Mouse (Mus musculus) CH12.LX (cell line): Measurements from ENCODE around the gene Uap1. TPM values are rescaled to one million over a fixed set of nuclear protein-coding genes. Genes with fewer than 3 reads are reported as not detected.

Experiments
- DNase-seq: peaks from one replicate; pipeline ENCODE4 v3.0.0-alpha.2; 2013; ENCODE audit errors: extremely low read depth
- H3K27ac ChIP-seq: 2 replicates; pipeline ENCODE4 v1.5.1; 2012; ENCODE audit warnings: low read depth, mild to moderate bottlenecking, control low read depth, moderate library complexity; ENCODE audit not compliant: insufficient read depth
- H3K27me3 ChIP-seq: replicated peaks from 2 replicates; pipeline ENCODE3; 2012; ENCODE audit warnings: inconsistent platforms
- H3K36me3 ChIP-seq, 2 experiments: replicated peaks in 1 of 2; 2 replicates each; pipeline versions ENCODE3 to v1.6.1; 2012; ENCODE audit warnings: inconsistent platforms in 1 of 2, low read length in 1 of 2, mild to moderate bottlenecking in 1 of 2, mixed read lengths in 1 of 2, moderate library complexity in 1 of 2; ENCODE audit not compliant: control insufficient read depth in 1 of 2, insufficient read depth in 1 of 2
- H3K4me1 ChIP-seq, 2 experiments: 2 replicates each; pipeline ENCODE4 v1.6.1; 2012; ENCODE audit warnings: inconsistent platforms in 1 of 2, moderate library complexity in 1 of 2; ENCODE audit not compliant: insufficient read depth in 2 of 2, control insufficient read depth in 1 of 2
- H3K4me2 ChIP-seq: 2 replicates; pipeline ENCODE4 v1.6.1; 2012; ENCODE audit warnings: low read depth, mild to moderate bottlenecking, control low read depth; ENCODE audit not compliant: poor library complexity, insufficient read depth, severe bottlenecking
- H3K4me3 ChIP-seq, 3 experiments: fragments of 150-350 bp in 1 of 3; sonication (generic) in 1 of 3; replicated peaks in 1 of 3; 2 replicates each; pipeline versions ENCODE3 to v1.5.1; 2011 to 2012; ENCODE audit warnings: low read depth in 2 of 3, low read length in 2 of 3, mild to moderate bottlenecking in 2 of 3, moderate library complexity in 2 of 3, control low read depth in 1 of 3, improper control_type of control experiment in 1 of 3, inconsistent platforms in 1 of 3, mixed read lengths in 1 of 3; ENCODE audit not compliant: poor library complexity in 1 of 3
- H3K79me2 ChIP-seq: replicated peaks from 2 replicates; pipeline ENCODE4 v1.6.1; 2012; ENCODE audit warnings: mild to moderate bottlenecking, moderate library complexity; ENCODE audit not compliant: control insufficient read depth, poor library complexity, insufficient read depth, severe bottlenecking; ENCODE audit errors: extremely low read depth
- H3K9ac ChIP-seq: 2 replicates; pipeline ENCODE4 v1.6.1; 2012; ENCODE audit warnings: low read depth, mild to moderate bottlenecking, control low read depth, moderate library complexity; ENCODE audit not compliant: insufficient read depth
- H3K9me3 ChIP-seq: replicated peaks from 2 replicates; pipeline ENCODE3; 2012; ENCODE audit warnings: low read length, inconsistent platforms, mixed read lengths
- BHLHE40 ChIP-seq: IDR thresholded peaks from 2 replicates; pipeline ENCODE4 v1.6.1; 2011; ENCODE audit warnings: mild to moderate bottlenecking, low read depth, low read length, improper control_type of control experiment
- CHD1 ChIP-seq: IDR thresholded peaks from 2 replicates; pipeline ENCODE4 v1.6.1; 2012; ENCODE audit warnings: low read depth, low read length, improper control_type of control experiment, inconsistent platforms
- CTCF ChIP-seq, 2 experiments: IDR thresholded peaks in 1 of 2; conservative IDR thresholded peaks in 1 of 2; 2 replicates each; pipeline ENCODE4 v1.5.1; 2011 to 2012; ENCODE audit warnings: low read depth in 2 of 2, low read length in 2 of 2, improper control_type of control experiment in 1 of 2, inconsistent platforms in 1 of 2, mild to moderate bottlenecking in 1 of 2, moderate library complexity in 1 of 2
- E2F4 ChIP-seq: IDR thresholded peaks from 2 replicates; pipeline ENCODE4 v1.6.1; 2011; ENCODE audit warnings: low read depth, low read length, improper control_type of control experiment; ENCODE audit not compliant: insufficient replicate concordance
- ETS1 ChIP-seq: conservative IDR thresholded peaks from 2 replicates; pipeline ENCODE4 v1.6.1; 2012; ENCODE audit warnings: low read depth, mild to moderate bottlenecking, inconsistent platforms, low read length, improper control_type of control experiment, moderate library complexity
- GABPA ChIP-seq: IDR thresholded peaks from 2 replicates; pipeline ENCODE4 v1.6.1; 2012; ENCODE audit warnings: low read depth, low read length, improper control_type of control experiment, inconsistent platforms; ENCODE audit not compliant: insufficient replicate concordance
- JUN ChIP-seq: IDR thresholded peaks from 2 replicates; pipeline ENCODE4 v1.6.1; 2011; ENCODE audit warnings: low read depth, mild to moderate bottlenecking, low read length, improper control_type of control experiment, moderate library complexity; ENCODE audit not compliant: insufficient read depth
- JUND ChIP-seq: conservative IDR thresholded peaks from 2 replicates; pipeline ENCODE4 v1.6.1; 2011; ENCODE audit warnings: low read depth, low read length, improper control_type of control experiment
- KAT2A ChIP-seq: IDR thresholded peaks from 2 replicates; pipeline ENCODE4 v1.6.1; 2012; ENCODE audit warnings: low read length, improper control_type of control experiment, inconsistent platforms; ENCODE audit not compliant: insufficient replicate concordance
- MAFK ChIP-seq: IDR thresholded peaks from 2 replicates; pipeline ENCODE4 v1.6.1; 2011; ENCODE audit warnings: low read length, improper control_type of control experiment; ENCODE audit not compliant: insufficient replicate concordance
- MEF2A ChIP-seq: IDR thresholded peaks from 2 replicates; pipeline ENCODE4 v1.6.1; 2014; ENCODE audit warnings: low read depth, mild to moderate bottlenecking, inconsistent platforms, low read length, improper control_type of control experiment, borderline replicate concordance
- MXI1 ChIP-seq: IDR thresholded peaks from 2 replicates; pipeline ENCODE4 v1.6.1; 2011; ENCODE audit warnings: mild to moderate bottlenecking, low read depth, low read length, improper control_type of control experiment
- NELFE ChIP-seq: IDR thresholded peaks from 2 replicates; pipeline ENCODE4 v1.6.1; 2011; ENCODE audit warnings: low read depth, low read length, improper control_type of control experiment
- NRF1 ChIP-seq: IDR thresholded peaks from 2 replicates; pipeline ENCODE4 v1.6.1; 2014; ENCODE audit warnings: low read depth, mild to moderate bottlenecking, inconsistent platforms, low read length, improper control_type of control experiment, moderate library complexity
- PAX5 ChIP-seq: IDR thresholded peaks from 2 replicates; pipeline ENCODE4 v1.6.1; 2012; ENCODE audit warnings: low read length, inconsistent platforms, mixed read lengths
- POLR2A ChIP-seq: IDR thresholded peaks from 2 replicates; pipeline ENCODE4 v1.6.1; 2011; ENCODE audit warnings: low read depth, mild to moderate bottlenecking, improper control_type of control experiment, low read length
- RAD21 ChIP-seq: IDR thresholded peaks from 2 replicates; pipeline ENCODE4 v1.6.1; 2011; ENCODE audit warnings: low read depth, mild to moderate bottlenecking, low read length, improper control_type of control experiment, moderate library complexity
- SMC3 ChIP-seq: IDR thresholded peaks from 2 replicates; pipeline ENCODE4 v1.6.1; 2011; ENCODE audit warnings: low read depth, low read length, improper control_type of control experiment
- TBP ChIP-seq: conservative IDR thresholded peaks from 2 replicates; pipeline ENCODE4 v1.6.1; 2011; ENCODE audit warnings: low read depth, low read length, improper control_type of control experiment
- TCF12 ChIP-seq: IDR thresholded peaks from 2 replicates; pipeline ENCODE4 v1.6.1; 2014; ENCODE audit warnings: low read depth, mild to moderate bottlenecking, inconsistent platforms, low read length, improper control_type of control experiment
- ZC3H11A ChIP-seq: IDR thresholded peaks from 2 replicates; pipeline ENCODE4 v1.6.1; 2012; ENCODE audit warnings: low read depth, mild to moderate bottlenecking, inconsistent platforms, low read length, improper control_type of control experiment
- dilution Hi-C: fragments of 300-500 bp; cut with MboI; formaldehyde crosslinking; loops from 2 replicates; pipeline ENCODE4 v1.14.3; 2020; ENCODE audit warnings: low sequenced_read_pairs; ENCODE audit not compliant: extremely low pct_unique_long_range_greater_than_20kb, extremely low pct_ligation_motif_present
- in situ Hi-C: fragments of 300-500 bp; cut with MboI; formaldehyde crosslinking; loops from 3 replicates; pipeline ENCODE4 v1.14.3; 2019; ENCODE audit warnings: low sequenced_read_pairs, low pct_ligation_motif_present, low pct_unique_long_range_greater_than_20kb, mixed read lengths
- polyA plus RNA-seq: library from polyadenylated mRNA; unstranded; fragments of >175 nt; gene quantifications from 2 replicates; pipeline ENCODE4 v1.2.1, GENCODE M21; 2012; ENCODE audit warnings: low read depth; ENCODE audit not compliant: insufficient read length
- total RNA-seq, 2 experiments: library from RNA; depleted of rRNA; stranded (reverse); fragments of 300-350 nt in 1 of 2; fragments of >200 nt in 1 of 2; gene quantifications; 2 replicates each; pipeline ENCODE4 v1.2.3; 2012 to 2014

The Uap1 gene
- total and polyA plus RNA-seq, 3 experiments, result 32.7 to 46.3 (median 34.1) TPM

- Histone ChIP-seq H3K36me3 (peaks cover 18 to 56% of the 10 kb centered on the region in 2 experiments), H3K4me2 (no peak overlapping the region), H3K27ac (no peak overlapping the region), H3K4me3 (no peak overlapping the region), H3K4me1 (peaks cover 4 to 41% of the 10 kb centered on the region in 2 experiments), H3K9me3 (no peaks in the 10 kb centered on the region), H3K9ac (no peak overlapping the region), H3K27me3 (no peaks in the 10 kb centered on the region), H3K79me2 (peaks cover 38% of the 10 kb centered on the region)
- in situ Hi-C loops (loop anchor here (25.0 kb wide), 1 partner anchor 630 kb away; the partner anchor contains the start of gene Nuf2), dilution Hi-C loops (no loop called here)
- no peak for DNase-seq
- no peak for TF ChIP-seq JUND
- no peak for TF ChIP-seq RAD21
- TF ChIP-seq TBP, result no peak
- TF ChIP-seq POLR2A, result no peak
- TF ChIP-seq NRF1, result no peak
- TF ChIP-seq CTCF (conservative IDR thresholded peaks at IDR 0.05 in 1 of 2, IDR thresholded peaks at IDR 0.05 in 1 of 2; ENCODE audit: low read depth in 2 of 2, low read length in 2 of 2), result no peak
- TF ChIP-seq MAFK, result no peak
- no peak for TF ChIP-seq GABPA
- TF ChIP-seq NELFE, result no peak
- TF ChIP-seq ZC3H11A, result no peak
- TF ChIP-seq BHLHE40, result no peak
- TF ChIP-seq TCF12, result no peak
- no peak for TF ChIP-seq SMC3
- no peak for TF ChIP-seq CHD1
- TF ChIP-seq PAX5, result no peak
- TF ChIP-seq E2F4, result no peak
- TF ChIP-seq ETS1, result no peak
- no peak for TF ChIP-seq MEF2A
- TF ChIP-seq JUN, result no peak
Measured at GRCm38 (mm10) chr1:170167781-170168180, 7.0 kb downstream of the Uap1 start.

DNA sequence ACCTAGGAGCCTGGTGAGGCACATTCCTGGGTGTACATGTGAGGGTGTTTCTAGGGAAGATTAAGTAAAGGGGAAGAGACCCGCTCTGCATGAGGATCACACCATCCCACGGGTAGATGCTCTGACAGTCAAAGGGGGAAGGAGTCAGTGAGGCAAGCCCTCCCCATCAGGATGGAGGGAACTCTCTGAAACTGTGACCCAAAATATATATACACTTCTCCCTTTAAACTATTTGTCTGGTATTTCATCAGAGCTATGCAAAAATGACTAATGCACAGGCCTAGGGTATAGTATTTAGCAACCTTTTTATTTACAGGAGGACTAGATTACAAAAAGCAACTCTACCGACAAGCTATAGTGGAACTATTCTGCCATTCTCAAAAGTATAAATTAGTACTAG, 9.8 kb downstream of the Uap1 start:
- peaks cover 11% of the 10 kb centered on the region for H3K79me2 ChIP-seq
- H3K4me2 ChIP-seq, result no peak overlapping the region
- no peak for DNase-seq
- H3K27ac ChIP-seq, result no peak overlapping the region; the same call in 1 of the 2 replicates
- H3K9me3 ChIP-seq, result no peaks in the 10 kb centered on the region
- in situ Hi-C loops (loop anchor here (25.0 kb wide), 1 partner anchor 628 kb away; the partner anchor contains the start of gene Nuf2), dilution Hi-C loops (no loop called here)
- H3K36me3 ChIP-seq, result peaks cover 32 to 72% of the 10 kb centered on the region in 2 experiments
- TF ChIP-seq BHLHE40 (no peak), E2F4 (no peak), PAX5 (no peak), KAT2A (no peak), SMC3 (no peak), MXI1 (no peak)
- no peak overlapping the region for H3K9ac ChIP-seq
- peaks cover 3 to 25% of the 10 kb centered on the region in 2 experiments for H3K4me1 ChIP-seq
- no peak overlapping the region for H3K4me3 ChIP-seq
- H3K27me3 ChIP-seq, result no peaks in the 10 kb centered on the region
